Mouse (Mus musculus) megakaryocyte, adult 5-6 weeks (primary cell): ENCODE measurements around the gene Wdr53. TPM values are rescaled to one million over a fixed set of nuclear protein-coding genes. Genes with fewer than 3 reads are reported as not detected.
"Not testable (repeated sequence)": the region's sequence is repeated elsewhere in the genome, so short reads cannot be mapped to it uniquely, and the experiment has no call there.

Experiments
- ATAC-seq: 2 replicates; pipeline ENCODE4 v1.8.0; 2016; ENCODE audit warnings: mild to moderate bottlenecking, inconsistent platforms; ENCODE audit not compliant: poor library complexity, severe bottlenecking
- total RNA-seq, 2 experiments: library from RNA; stranded (forward) in 1 of 2; stranded (reverse) in 1 of 2; fragments of 153-499, 151-499 nt in 1 of 2; fragments of 221-1000, 200-1000 nt in 1 of 2; gene quantifications; 2 replicates each; pipeline versions ENCODE4 v1.2.3 to v1.2.4; 2015 to 2017

Gene Wdr53
- total RNA-seq, 2 experiments from 2014 or later, result 12.4 to 19.4 TPM

- peak; percentile 84 for ATAC-seq
Observed at GRCm38 (mm10) chr16:32277308-32278256, 30.6 kb downstream of the Wdr53 start, which contains the start of gene Rnf168. Gene Rnf168 (plus strand): TSS chr16:32277459.

GRCm38 (mm10) chr16:32278396-32278795 is 31.4 kb downstream of the Wdr53 start:
- no peak for ATAC-seq

- ATAC-seq, result no peak
Observed at GRCm38 (mm10) chr16:32280211-32280610, 33.2 kb downstream of the Wdr53 start.

- no peak for ATAC-seq
Observed at GRCm38 (mm10) chr16:32282608-32283007, 35.6 kb downstream of the Wdr53 start.

- no peak for ATAC-seq
Observed at GRCm38 (mm10) chr16:32291821-32292220, 44.8 kb downstream of the Wdr53 start.

GRCm38 (mm10) chr16:32299617-32300016 is 52.6 kb downstream of the Wdr53 start:
- ATAC-seq, result not testable (repeated sequence)

- no peak for ATAC-seq
Observed at GRCm38 (mm10) chr16:32303046-32303445, 56.0 kb downstream of the Wdr53 start.

GRCm38 (mm10) chr16:32303886-32304285 is 56.9 kb downstream of the Wdr53 start:
- no peak for ATAC-seq

Other genes with a start within 250 kb of the Wdr53 start
- 15.2 and 17.3 TPM in 2 replicates for gene Senp5, start 243.9 kb upstream of the Wdr53 start, total RNA-seq (2015)
- gene Senp5, start 243.9 kb upstream of the Wdr53 start, total RNA-seq (2017), result 11.9 and 15.9 TPM in 2 replicates
- gene Pak2, start 167.9 kb upstream of the Wdr53 start, total RNA-seq (2015), result 78.8 and 81.9 TPM in 2 replicates
- gene Pak2, start 167.9 kb upstream of the Wdr53 start, total RNA-seq (2017), result 78.5 and 88.8 TPM in 2 replicates
- 84.8 and 109 TPM in 2 replicates for gene Pigx, start 147.5 kb upstream of the Wdr53 start, total RNA-seq (2015)
- gene Pigx, start 147.5 kb upstream of the Wdr53 start, total RNA-seq (2017), result 33.2 and 38.3 TPM in 2 replicates
- 24.0 and 27.4 TPM in 2 replicates for gene Cep19, start 147.4 kb upstream of the Wdr53 start, total RNA-seq (2015)
- gene Cep19, start 147.4 kb upstream of the Wdr53 start, total RNA-seq (2017), result 36.6 and 44.3 TPM in 2 replicates
- 194 and 211 TPM in 2 replicates for gene Nrros, start 81.6 kb upstream of the Wdr53 start, total RNA-seq (2015)
- gene Nrros, start 81.6 kb upstream of the Wdr53 start, total RNA-seq (2017), result 134 and 165 TPM in 2 replicates
- gene Bex6, start 67.4 kb upstream of the Wdr53 start, total RNA-seq (2015), result 57.1 and 61.1 TPM in 2 replicates
- gene Bex6, start 67.4 kb upstream of the Wdr53 start, total RNA-seq (2017), result 45.7 and 49.7 TPM in 2 replicates
- 10.9 and 13.9 TPM in 2 replicates for gene Fbxo45, start 69 bp upstream of the Wdr53 start, total RNA-seq (2015)
- gene Fbxo45, start 69 bp upstream of the Wdr53 start, total RNA-seq (2017), result 15.4 TPM in 2 replicates
- not detected in 2 replicates for gene Smco1, start 24.2 kb downstream of the Wdr53 start, total RNA-seq (2015)
- gene Smco1, start 24.2 kb downstream of the Wdr53 start, total RNA-seq (2017), result not detected in 2 replicates
- gene Rnf168, start 30.2 kb downstream of the Wdr53 start, total RNA-seq (2015), result 11.8 and 13.1 TPM in 2 replicates
- 42.2 and 44.2 TPM in 2 replicates for gene Rnf168, start 30.2 kb downstream of the Wdr53 start, total RNA-seq (2017)
- gene Ubxn7, start 85.0 kb downstream of the Wdr53 start, total RNA-seq (2015), result 26.2 and 38.3 TPM in 2 replicates
- 25.0 and 31.4 TPM in 2 replicates for gene Ubxn7, start 85.0 kb downstream of the Wdr53 start, total RNA-seq (2017)
- gene Tm4sf19, start 153.3 kb downstream of the Wdr53 start, total RNA-seq (2015), result not detected in 2 replicates
- gene Tm4sf19, start 153.3 kb downstream of the Wdr53 start, total RNA-seq (2017), result not detected in 2 replicates
- 25.3 and 25.4 TPM in 2 replicates for gene Tctex1d2, start 172.5 kb downstream of the Wdr53 start, total RNA-seq (2015)
- gene Tctex1d2, start 172.5 kb downstream of the Wdr53 start, total RNA-seq (2017), result 26.2 and 30.9 TPM in 2 replicates
- 32.5 and 38.2 TPM in 2 replicates for gene Pcyt1a, start 183.7 kb downstream of the Wdr53 start, total RNA-seq (2015)
- 43.9 and 59.9 TPM in 2 replicates for gene Pcyt1a, start 183.7 kb downstream of the Wdr53 start, total RNA-seq (2017)
- gene Slc51a, start 240.7 kb downstream of the Wdr53 start, total RNA-seq (2015), result not detected in 2 replicates
- 0.94 TPM in 1 of 2 replicates, not detected in the other for gene Slc51a, start 240.7 kb downstream of the Wdr53 start, total RNA-seq (2017)
- 0.33 TPM in 1 of 2 replicates, not detected in the other for gene Zdhhc19, start 249.0 kb downstream of the Wdr53 start, total RNA-seq (2015)
- not detected in 2 replicates for gene Zdhhc19, start 249.0 kb downstream of the Wdr53 start, total RNA-seq (2017)